Mouse (Mus musculus) testis, adult 2 months (tissue): ENCODE measurements at regions not wholly inside any gene's neighbourhood (a gene's known extent, or its start where the extent isn't known, plus 50 kb on each side); places are given as distances from the start of the nearest gene placed in this dataset.
"Not testable (repeated sequence)": the region's sequence is repeated elsewhere in the genome, so short reads cannot be mapped to it uniquely, and the experiment has no call there.

Experiments used
- H3K27ac ChIP-seq: fragments of 200-500 bp; 2 replicates; pipeline ENCODE4 v1.5.1; 2012; ENCODE audit warnings: low read depth, low read length; ENCODE audit not compliant: control insufficient read depth, insufficient read depth
- H3K27me3 ChIP-seq: fragments of 200-500 bp; 2 replicates; pipeline ENCODE4 v1.6.1; 2012; ENCODE audit warnings: mild to moderate bottlenecking, low read length, moderate library complexity; ENCODE audit not compliant: control insufficient read depth, insufficient read depth
- H3K36me3 ChIP-seq: fragments of 200-500 bp; 2 replicates; pipeline ENCODE4 v1.6.1; 2012; ENCODE audit warnings: mild to moderate bottlenecking, low read length; ENCODE audit not compliant: control insufficient read depth, insufficient read depth
- H3K4me1 ChIP-seq: fragments of 200-500 bp; 2 replicates; pipeline ENCODE4 v1.6.1; 2012; ENCODE audit warnings: low read length; ENCODE audit not compliant: control insufficient read depth, insufficient read depth
- H3K4me3 ChIP-seq: fragments of 200-500 bp; 2 replicates; pipeline ENCODE4 v1.5.1; 2012; ENCODE audit warnings: low read depth, mild to moderate bottlenecking, low read length, moderate library complexity, mixed read lengths; ENCODE audit not compliant: control insufficient read depth
- CTCF ChIP-seq: fragments of 200-500 bp; IDR thresholded peaks from 2 replicates; pipeline ENCODE4 v1.5.1; 2012; ENCODE audit warnings: low read depth, mild to moderate bottlenecking, inconsistent platforms, low read length, moderate library complexity; ENCODE audit not compliant: control insufficient read depth, insufficient read depth, insufficient replicate concordance
- POLR2A ChIP-seq: fragments of 200-500 bp; IDR thresholded peaks from 2 replicates; pipeline ENCODE4 v1.6.1; 2012; ENCODE audit warnings: low read depth, mild to moderate bottlenecking, inconsistent platforms, low read length, moderate library complexity; ENCODE audit not compliant: control insufficient read depth

- H3K4me3 ChIP-seq: no peak overlapping the region
- no peaks in the 10 kb centered on the region for H3K36me3 ChIP-seq
- H3K27me3 ChIP-seq: no peaks in the 10 kb centered on the region
- H3K27ac ChIP-seq: no peak overlapping the region
- H3K4me1 ChIP-seq: peaks cover 3% of the 10 kb centered on the region; the same call in 1 of the 2 replicates
- TF ChIP-seq POLR2A (no peak), CTCF (no peak)
These were observed 502.6 kb downstream of the Gja1 start for GRCm38 (mm10) chr10:56879744-56880143.

GRCm38 (mm10) chr10:56880154-56880591 is 503.0 kb downstream of the Gja1 start:
- Histone ChIP-seq H3K4me3 (no peak overlapping the region), H3K27ac (no peak overlapping the region), H3K4me1 (peaks cover 3% of the 10 kb centered on the region; the same call in 1 of the 2 replicates), H3K36me3 (no peaks in the 10 kb centered on the region), H3K27me3 (no peaks in the 10 kb centered on the region)
- TF ChIP-seq CTCF: no peak
- TF ChIP-seq POLR2A: no peak

- TF ChIP-seq CTCF: no peak
- TF ChIP-seq POLR2A: no peak
- no peaks in the 10 kb centered on the region for H3K27me3 ChIP-seq
- H3K4me1 ChIP-seq: peaks cover 3% of the 10 kb centered on the region; the same call in 1 of the 2 replicates
- H3K27ac ChIP-seq: no peak overlapping the region
- no peaks in the 10 kb centered on the region for H3K36me3 ChIP-seq
- H3K4me3 ChIP-seq: no peak overlapping the region
These were observed 507.6 kb downstream of the Gja1 start for GRCm38 (mm10) chr10:56884456-56885410.

- not testable (repeated sequence) for H3K4me1 ChIP-seq, H3K27me3 ChIP-seq, H3K36me3 ChIP-seq, H3K4me3 ChIP-seq, H3K27ac ChIP-seq
These were observed 514.4 kb downstream of the Gja1 start for GRCm38 (mm10) chr10:56891530-56891929.

GRCm38 (mm10) chr10:56892666-56893209 is 515.6 kb downstream of the Gja1 start:
- peak overlapping the region; percentile 27 for H3K4me3 ChIP-seq
- no peak overlapping the region for H3K27ac ChIP-seq
- H3K4me1 ChIP-seq: no peaks in the 10 kb centered on the region
- H3K27me3 ChIP-seq: no peaks in the 10 kb centered on the region
- TF ChIP-seq POLR2A (no peak), CTCF (no peak)
- H3K36me3 ChIP-seq: no peaks in the 10 kb centered on the region

GRCm38 (mm10) chr10:56893210-56893705 is 516.1 kb downstream of the Gja1 start:
- peak overlapping the region; percentile 27; the same call in 1 of the 2 replicates for H3K4me3 ChIP-seq
- H3K36me3 ChIP-seq: no peaks in the 10 kb centered on the region
- no peaks in the 10 kb centered on the region for H3K4me1 ChIP-seq
- H3K27ac ChIP-seq: no peak overlapping the region
- H3K27me3 ChIP-seq: no peaks in the 10 kb centered on the region
- TF ChIP-seq POLR2A (no peak), CTCF (no peak)

GRCm38 (mm10) chr10:56899640-56900274 is 522.6 kb downstream of the Gja1 start:
- no peaks in the 10 kb centered on the region for H3K27me3 ChIP-seq
- no peaks in the 10 kb centered on the region for H3K36me3 ChIP-seq
- no peak for TF ChIP-seq POLR2A
- no peak for TF ChIP-seq CTCF
- H3K4me1 ChIP-seq: no peaks in the 10 kb centered on the region
- H3K4me3 ChIP-seq: no peak overlapping the region
- H3K27ac ChIP-seq: no peak overlapping the region
